Mouse (Mus musculus): ENCODE results near the gene Rfc5. TPM values are rescaled to one million over a fixed set of nuclear protein-coding genes. Genes with fewer than 3 reads are reported as not detected.

Rfc5 gene
- polyA plus RNA-seq, 1 experiment, result 18.5 TPM

GRCm38 (mm10) chr5:117338503-117338902 is 50.3 kb downstream of the Rfc5 start:
- H3K27ac ChIP-seq (ENCODE audit: insufficient read depth, low read length), result no peak overlapping the region
- no peaks in the 10 kb centered on the region for H3K4me1 ChIP-seq (ENCODE audit: control insufficient read depth, insufficient read depth, low read length)
- TF ChIP-seq CTCF (IDR thresholded peaks at IDR 0.05; ENCODE audit: extremely low read depth, insufficient read depth, low read length), result no peak
- no peak for TF ChIP-seq POLR2A (IDR thresholded peaks at IDR 0.05; ENCODE audit: extremely low read depth, insufficient read depth, low read length)
- no peak overlapping the region for H3K4me3 ChIP-seq (ENCODE audit: insufficient read depth, low read length)

DNA sequence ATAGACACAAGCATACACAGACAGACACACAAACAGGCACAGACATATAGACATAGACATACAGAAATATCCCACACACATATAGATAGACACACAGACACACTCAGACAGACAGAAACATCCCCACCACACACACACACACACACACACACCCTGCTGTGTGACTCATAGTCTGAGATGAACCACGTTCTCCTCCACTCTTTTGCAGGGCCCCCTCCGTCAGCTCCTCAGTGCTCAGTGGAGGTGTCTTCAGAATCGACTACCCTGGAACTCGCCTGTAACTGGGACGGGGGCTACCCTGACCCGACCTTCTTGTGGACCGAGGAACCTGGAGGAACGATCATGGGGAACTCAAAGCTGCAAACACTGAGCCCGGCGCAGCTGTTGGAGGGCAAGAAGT is 50.8 kb downstream of the Rfc5 start:
- no peak overlapping the region for H3K27ac ChIP-seq (ENCODE audit: insufficient read depth, low read length)
- no peak overlapping the region for H3K4me3 ChIP-seq (ENCODE audit: insufficient read depth, low read length)
- H3K4me1 ChIP-seq (ENCODE audit: control insufficient read depth, insufficient read depth, low read length), result no peaks in the 10 kb centered on the region
- no peak for TF ChIP-seq POLR2A (IDR thresholded peaks at IDR 0.05; ENCODE audit: extremely low read depth, insufficient read depth, low read length)
- TF ChIP-seq CTCF (IDR thresholded peaks at IDR 0.05; ENCODE audit: extremely low read depth, insufficient read depth, low read length), result no peak

DNA sequence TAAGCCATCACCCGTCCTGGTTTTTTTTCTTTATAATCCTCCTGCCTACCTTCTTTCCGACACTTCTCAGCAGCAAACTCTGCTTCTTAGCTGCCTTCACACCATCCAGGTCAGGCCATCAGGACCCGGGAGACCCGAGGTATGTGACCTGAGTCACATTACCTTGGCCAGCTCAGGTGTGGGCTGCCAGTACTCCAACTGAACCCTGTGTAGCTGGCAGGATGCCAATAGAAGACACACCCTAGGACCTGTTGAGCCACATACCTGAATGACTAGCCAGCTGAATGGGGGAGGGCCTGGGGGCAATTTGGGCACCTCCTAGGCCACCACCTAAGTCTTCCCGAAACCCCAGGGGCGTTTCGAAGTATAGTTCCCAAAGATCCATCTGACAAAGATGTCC is 58.4 kb downstream of the Rfc5 start:
- no peak overlapping the region for H3K27ac ChIP-seq (ENCODE audit: insufficient read depth, low read length)
- H3K4me1 ChIP-seq (ENCODE audit: control insufficient read depth, insufficient read depth, low read length), result no peaks in the 10 kb centered on the region
- TF ChIP-seq POLR2A (IDR thresholded peaks at IDR 0.05; ENCODE audit: extremely low read depth, insufficient read depth, low read length) (no peak), CTCF (IDR thresholded peaks at IDR 0.05; ENCODE audit: extremely low read depth, insufficient read depth, low read length) (no peak)
- H3K4me3 ChIP-seq (ENCODE audit: insufficient read depth, low read length), result no peak overlapping the region

Other genes starting within 250 kb of the Rfc5 start
- gene Pebp1, start 101.4 kb downstream of the Rfc5 start, polyA plus RNA-seq (2012; rRNA removed), result 738 and 746 TPM in 2 replicates
- gene Vsig10, start 70.0 kb downstream of the Rfc5 start, polyA plus RNA-seq (2012; rRNA removed), result 2.1 and 2.9 TPM in 2 replicates
- 414 and 428 TPM in 2 replicates for gene Wsb2, start 31.7 kb downstream of the Rfc5 start, polyA plus RNA-seq (2012; rRNA removed)
- 9.1 TPM in 2 replicates for gene Ksr2, start 25.0 kb upstream of the Rfc5 start, polyA plus RNA-seq (2012; rRNA removed)